Mouse (Mus musculus) stomach, postnatal 0 days (tissue): ENCODE data around the gene Sds.

Experiments used
- CTCF ChIP-seq: IDR thresholded peaks from 2 replicates; pipeline ENCODE4 v1.5.1; 2016; ENCODE audit warnings: antibody characterized with exemption, low read depth, mild to moderate bottlenecking, moderate library complexity
- EP300 ChIP-seq: optimal IDR thresholded peaks from 2 replicates; pipeline ENCODE3; 2016; ENCODE audit warnings: antibody characterized with exemption

DNA sequence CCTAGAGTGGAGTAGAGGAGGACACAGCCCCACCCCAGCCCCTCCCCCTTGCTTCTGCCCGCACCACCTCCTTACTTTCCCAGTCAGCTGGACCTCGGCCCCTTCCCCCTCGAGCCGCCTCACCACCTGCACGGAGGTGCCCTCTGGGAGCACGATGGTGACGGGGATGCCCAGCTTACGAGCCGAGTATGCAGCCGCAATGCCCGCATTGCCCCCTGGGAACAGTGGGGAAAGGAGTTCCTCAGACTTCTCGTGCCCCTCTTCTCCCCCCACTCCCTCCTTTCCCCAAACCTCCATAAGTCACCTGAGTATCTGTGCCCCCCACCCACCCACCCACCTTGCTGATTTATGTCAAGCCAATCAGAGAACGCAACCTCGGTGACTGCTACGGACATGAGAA, 14.4 kb upstream of the Sds start:
- no peak for TF ChIP-seq CTCF
- TF ChIP-seq EP300: no peak
